Mouse (Mus musculus): Measurements from ENCODE around the gene Clec4d. TPM values are rescaled to one million over a fixed set of nuclear protein-coding genes. Genes with fewer than 3 reads are reported as not detected.
"Not testable (repeated sequence)": the region's sequence is repeated elsewhere in the genome, so short reads cannot be mapped to it uniquely, and the experiment has no call there.

The Clec4d gene
- total RNA-seq (2021) = not detected

DNA sequence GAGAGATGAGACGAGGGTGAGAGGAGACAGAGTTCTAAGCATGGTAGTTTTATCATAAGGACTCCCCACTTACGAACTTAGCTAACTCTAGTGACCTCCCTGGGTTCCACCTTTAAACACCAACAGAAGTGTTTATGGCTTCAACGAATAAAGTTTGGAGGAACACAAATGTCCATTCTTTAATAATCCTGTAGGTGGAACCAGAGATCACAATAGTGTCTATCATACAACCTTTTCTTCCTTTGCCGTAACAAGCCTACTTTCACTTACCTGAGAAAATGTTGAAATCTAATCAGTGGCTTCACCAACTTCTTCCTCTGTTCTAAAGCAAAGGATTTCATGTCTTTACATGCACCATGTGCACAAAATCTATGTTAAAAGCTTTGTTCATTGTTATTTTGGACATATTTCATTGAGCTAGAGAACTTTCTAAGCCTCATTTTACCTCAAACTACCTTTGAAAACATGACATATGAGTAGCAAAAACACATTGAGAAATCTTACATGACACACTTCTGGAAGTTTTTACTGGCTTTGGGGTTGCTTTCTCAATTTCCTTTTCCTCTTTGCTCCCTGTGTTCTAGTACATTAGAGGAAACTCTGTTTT lies at the start of gene Clec4d:
TSS of gene Clec4d (plus strand) at position 557 of the 607 bp plus-strand sequence.
- no peak for DNase-seq

DNA sequence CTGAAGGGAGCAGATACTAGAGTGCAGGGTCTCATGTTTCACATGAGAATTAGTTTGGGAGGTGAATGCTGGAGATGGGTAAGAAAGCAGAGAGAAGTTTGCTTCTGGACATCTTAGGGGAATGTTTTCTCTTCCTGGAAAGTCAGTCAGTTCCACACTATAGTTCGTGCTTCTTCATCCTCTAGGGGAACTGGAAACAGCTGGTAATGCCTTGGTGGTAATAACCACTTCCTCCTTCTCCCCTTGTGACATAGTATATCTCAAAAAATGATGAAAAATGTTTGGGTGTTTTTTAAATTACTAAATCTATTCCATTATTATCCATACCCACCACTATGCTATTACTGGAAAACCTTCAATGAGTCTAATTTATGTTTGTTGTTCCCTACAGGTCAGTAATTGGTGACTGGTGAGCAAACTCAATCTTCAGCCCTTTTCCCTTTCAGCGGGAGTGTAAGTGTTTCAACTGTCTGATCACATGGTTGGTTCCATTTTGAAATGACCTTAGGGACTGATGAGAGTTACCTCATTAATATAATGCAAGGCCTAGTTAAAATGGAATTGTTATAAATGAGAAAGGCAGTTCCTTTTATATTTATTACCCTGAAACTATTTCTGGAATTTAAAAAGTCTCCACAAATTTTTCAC lies 34.3 kb upstream of the Clec4d start:
- DNase-seq = no peak

DNA sequence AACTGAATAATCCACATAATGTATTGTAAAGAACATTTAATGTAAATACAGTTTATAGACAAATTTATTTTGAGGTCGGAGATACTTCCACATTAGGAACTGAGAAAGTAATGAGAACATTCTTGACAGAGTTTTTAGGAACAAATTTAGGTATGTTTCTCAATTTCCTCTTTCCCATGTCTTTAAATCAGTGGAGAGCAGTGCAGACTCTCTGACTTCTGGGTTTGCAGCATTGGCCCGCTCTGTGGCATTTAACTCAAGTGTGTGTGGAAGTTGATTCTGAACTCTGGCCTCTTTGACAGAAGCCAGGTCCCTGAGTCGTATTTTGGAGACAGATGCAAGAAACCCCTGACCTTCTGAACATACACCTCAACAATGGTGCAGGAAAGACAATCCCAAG lies 32.3 kb upstream of the Clec4d start, which contains the start of gene Clec4n:
TSS of gene Clec4n (plus strand) at position 200 of the 400 bp plus-strand sequence.
- no peak for DNase-seq

DNA sequence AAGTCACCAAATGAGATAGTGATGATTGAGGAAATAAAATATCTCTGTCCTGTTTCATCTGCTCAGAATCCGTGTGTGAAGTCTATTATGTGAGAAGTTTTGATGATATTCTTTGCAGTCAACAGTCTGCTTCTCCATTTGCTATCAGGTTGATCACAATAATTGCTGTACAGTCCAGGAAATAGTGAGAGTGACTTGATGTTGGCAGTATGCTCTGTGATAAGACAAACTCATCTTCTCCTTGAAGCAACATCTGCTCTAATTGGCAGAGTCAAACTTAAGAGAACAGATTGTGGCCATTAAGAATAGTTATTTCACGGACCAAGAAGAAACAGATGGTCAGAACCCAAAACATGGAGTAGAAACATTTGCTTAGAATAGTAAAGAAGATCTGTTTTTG lies 30.8 kb upstream of the Clec4d start:
- no peak for DNase-seq

DNA sequence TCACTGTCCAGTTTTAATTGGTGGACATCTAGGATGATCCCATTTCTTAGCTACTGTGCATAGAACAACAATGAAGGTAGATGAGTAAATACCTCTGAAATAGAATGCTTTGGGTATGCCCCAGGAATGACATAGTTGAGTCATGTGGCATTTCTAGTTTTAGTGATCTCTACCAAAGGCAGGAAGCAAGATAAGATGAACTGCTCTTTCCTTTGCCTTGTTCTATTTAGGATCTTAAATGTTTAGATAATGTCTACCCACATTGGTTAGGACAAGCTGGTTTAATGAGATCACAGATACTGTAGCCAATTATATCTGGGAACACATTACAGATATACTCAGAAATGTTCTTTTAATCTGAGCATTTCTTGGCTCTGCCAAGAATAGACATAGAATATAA lies 24.3 kb upstream of the Clec4d start:
- no peak for DNase-seq

DNA sequence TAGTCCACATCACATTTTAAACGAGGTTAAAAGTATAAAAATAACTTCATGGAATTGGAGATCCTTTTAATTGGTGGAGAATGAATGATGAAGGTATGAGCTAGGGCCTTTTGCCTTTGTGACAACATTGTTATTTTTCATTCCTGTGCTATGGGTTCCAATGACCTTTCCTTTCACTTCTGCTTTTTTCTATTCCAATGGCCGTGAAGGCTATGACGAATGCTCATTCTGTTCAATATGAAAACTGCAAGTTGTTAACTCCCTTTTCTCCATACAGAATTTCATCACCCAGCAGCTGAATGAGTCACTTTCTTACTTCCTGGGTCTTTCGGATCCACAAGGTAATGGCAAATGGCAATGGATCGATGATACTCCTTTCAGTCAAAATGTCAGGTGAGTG lies 17.7 kb upstream of the Clec4d start:
- DNase-seq = no peak

DNA sequence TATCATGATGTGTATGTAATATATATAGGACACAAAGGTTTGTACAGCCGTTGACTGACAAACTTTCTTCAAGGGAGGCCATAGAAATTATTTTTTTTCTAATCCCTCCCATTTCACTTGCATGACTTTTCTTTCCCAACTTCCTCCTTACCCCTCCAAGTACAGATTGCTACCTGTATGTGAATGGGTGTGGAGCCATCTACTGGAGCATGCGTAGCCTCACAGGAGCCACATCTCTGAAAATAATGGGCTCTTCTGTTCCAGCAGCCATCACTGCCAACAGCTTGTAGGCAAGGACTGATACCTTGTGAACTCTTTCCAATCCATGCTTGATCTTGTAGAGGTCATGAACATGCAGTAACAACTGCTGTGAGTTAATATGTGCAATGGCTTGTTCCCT lies 13.0 kb upstream of the Clec4d start:
- not testable (repeated sequence) for DNase-seq

DNA sequence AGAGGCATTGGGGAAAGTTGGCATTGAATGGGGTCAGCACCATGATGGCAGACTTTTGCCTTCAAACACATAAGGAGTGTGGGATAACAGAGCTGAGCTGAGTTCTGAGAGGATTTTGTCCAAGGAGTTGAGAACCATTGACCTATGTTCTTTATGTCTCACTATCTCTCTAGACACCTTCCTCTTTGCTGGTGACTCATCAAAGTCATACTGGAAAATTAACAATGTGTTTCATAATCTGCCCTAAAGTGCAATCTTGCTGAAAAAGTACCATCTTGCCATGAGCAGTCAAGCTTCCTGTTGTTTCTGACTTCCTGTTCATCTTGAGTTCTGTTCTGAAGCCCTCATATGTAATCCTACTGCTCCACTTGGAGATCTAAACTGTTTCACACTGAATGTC lies 9.2 kb upstream of the Clec4d start:
- DNase-seq = no peak

DNA sequence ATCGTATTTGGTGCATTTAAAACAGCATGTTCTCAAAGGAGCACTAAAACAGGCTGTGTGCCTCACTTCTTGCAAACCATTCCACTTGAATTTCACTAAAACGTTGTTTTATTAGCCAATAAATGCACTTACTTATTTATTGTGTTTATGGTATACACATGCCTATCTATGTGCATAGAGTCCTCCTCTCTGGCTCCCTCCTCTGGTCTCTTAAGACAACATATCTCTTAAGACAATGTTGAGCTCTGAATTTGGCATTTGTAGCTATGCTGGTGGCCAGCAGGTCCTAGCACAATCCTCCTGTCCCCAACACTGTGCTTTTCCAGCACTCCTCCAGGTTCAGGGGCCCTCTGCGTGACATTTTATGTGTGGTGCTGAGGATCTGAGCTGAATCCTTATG lies 3.0 kb upstream of the Clec4d start:
- no peak for DNase-seq

DNA sequence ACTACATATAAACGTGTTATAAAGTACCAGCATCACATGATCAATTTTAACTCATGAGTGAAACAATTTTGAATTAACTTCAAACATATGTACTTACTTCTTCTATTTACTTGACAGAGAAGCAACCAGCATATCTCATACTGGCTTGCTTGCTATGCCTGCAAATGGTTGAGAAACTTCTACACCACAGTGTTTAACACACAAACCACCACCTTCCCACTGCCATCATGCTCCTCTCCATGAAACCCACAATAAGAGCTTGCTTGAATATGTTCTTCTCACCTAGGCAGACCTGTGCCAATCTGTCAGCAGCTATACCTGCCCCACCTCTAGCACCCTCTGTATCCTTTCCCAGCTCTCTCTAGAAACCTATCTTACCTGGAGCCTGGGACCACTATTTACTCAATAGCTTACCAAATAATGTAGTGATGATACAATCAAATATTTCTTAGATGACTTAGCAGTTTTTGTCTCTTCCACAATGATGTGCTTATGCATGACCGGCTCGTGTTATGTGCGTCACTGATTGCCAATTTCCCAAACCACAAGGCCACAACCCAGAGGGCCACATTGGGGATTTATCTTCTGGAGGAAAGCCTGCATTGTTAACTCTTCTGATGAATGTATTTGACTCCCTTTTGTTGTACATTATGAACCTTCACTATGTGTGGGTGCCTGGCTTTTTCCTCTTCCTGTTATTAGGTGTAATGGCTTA lies 1.9 kb upstream of the Clec4d start:
- no peak for DNase-seq

DNA sequence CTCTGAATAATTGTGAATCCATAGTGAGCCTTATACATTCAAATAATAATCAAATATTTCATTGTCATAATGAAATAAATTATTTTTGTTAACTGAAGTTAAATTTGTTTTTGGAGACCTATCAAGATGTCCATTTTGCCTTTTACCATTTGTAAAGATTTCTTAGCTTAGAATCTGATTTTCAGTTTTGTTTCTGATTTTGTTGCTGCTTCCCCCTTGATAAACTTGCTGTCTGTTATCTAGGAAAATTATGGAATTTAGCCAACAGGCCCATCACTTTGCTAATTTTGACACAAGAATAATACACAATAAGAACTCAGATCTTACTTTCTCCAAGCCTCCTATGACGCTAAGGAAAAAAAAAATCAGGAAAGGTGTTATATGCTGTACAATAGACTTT lies 1.0 kb upstream of the Clec4d start:
- no peak for DNase-seq

DNA sequence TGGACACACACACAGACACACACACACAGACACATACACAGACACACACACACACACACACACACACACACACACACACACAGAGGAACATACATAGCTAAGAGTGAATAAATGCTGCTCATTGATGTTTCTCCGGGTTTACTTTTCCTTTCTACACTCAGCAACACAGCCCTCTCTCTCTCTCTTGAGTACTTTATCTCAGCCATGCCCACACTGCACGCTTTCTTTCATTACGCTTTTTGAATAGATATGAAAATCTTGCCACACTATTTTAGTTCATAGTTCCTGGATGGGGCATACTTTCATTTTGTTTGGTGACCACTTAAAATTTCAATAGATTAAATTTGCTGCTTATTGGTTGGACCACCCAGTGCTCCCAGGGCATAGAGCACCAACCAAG lies 2.3 kb downstream of the Clec4d start:
- DNase-seq = no peak

DNA sequence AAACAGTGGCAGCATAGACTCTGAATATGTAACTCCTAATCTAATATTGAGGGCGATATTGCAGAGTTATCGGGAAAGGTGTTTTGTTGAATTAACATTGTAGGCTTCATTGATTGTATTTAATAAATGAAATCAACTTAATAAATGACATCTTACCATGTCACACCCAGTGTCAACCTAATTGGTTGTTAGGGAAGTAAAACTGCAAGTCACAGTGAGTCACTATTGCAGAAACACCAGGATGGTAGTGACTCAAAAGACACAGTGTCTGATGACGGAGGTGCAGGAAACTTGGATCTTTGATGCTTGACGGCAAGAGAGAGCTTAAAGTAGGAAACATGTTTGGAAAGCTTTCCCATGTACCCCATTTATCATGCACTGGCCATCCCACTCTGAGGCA lies 3.9 kb downstream of the Clec4d start:
- DNase-seq = no peak

DNA sequence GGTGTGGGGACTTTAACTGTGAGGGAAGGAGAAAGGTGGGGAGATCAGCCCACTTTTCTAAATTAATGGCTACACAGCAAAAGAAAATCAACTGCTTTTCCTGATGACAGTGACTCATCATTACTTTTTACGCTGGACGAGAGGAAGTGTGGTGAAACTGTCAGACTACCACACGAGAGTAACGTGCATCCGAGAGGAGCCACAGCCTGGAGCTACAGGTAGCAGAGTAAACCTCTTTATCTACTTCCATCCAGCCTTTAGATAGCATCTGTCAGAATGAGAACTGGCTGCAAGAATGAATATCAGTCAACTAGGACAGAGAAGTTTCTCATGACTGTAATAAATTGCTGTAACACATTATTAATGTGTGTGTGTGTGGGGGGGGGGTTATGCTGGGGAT lies 5.0 kb downstream of the Clec4d start:
- DNase-seq = no peak

DNA sequence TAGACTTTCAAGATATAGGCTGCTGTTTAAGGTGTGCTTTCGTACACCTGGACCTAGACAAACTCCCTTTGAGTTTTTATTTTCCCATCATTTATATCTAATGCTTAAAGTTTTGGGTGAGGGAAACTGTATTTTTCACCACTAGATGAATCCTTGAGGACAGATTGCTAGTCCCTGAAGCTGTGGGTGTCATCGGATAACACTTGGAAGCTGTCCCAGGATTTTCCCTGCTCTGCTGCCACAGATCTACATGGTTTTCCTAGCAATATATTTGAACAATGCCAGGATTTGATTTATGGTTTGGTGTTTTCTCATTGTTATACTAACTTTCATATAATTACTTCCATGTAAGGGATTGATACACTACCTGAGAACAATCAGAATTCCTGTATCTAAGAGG lies 17.5 kb downstream of the Clec4d start:
- DNase-seq = peak in 1 of 2 experiments; percentile 5

DNA sequence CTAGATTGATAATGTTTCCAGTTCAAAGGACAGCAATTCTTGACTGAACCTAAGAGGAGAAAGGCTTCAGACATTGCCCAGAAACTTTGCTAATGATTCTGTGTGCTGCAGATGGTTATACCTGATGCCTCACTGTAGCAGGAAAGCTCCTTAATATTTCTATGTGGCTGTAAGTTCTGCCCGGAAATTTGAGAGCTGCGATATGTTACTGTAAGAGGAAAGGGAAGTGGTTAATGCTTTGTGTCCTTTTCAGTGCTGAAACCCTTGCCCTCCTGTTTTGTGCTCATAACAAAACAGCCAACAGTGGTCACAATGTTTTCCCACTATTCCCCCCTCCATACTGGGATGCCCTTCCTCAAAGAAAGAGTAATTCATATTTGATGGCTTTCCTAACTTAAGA lies 24.4 kb downstream of the Clec4d start:
- no peak for DNase-seq

DNA sequence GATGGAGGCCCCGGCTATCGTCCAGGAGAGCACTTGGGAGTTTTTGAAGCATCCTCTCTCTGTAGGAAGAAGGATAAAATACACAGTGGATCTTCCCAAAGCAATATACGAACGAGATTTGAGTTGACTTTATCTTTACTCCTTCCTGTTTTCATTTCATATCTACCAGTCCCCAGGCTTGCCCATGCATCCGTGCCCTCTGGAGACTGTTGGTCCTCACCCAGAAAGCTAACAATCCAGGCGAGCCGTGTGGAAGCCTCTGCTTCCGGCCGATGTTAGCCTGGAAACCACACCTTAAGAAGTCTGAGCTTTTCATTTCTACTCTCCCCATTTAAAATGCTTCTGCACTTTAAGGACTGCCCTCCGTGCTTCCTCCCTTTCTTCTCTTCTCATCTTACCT lies 27.0 kb downstream of the Clec4d start:
- DNase-seq = no peak

DNA sequence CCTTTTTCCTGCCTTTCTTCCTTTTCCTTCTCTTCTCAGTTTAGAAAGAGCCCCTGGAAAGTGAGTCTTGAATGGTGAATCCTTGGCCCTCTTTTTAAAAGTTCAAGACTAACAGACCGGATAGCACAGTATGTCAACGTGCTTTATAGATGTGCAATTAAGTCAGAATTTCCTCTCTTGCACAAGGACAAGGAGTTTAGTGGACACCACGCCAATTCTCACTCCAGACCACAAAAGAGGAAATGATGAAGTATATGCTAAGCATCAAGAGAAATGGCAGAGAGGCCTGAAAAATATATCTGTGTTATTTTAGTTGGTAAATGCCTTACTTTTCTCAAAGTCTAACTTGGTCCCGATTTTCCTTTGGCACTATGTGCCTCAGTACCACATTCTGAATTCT lies 27.8 kb downstream of the Clec4d start, which contains the start of gene Clec4e:
TSS of gene Clec4e (minus strand) at position 118 of the 400 bp plus-strand sequence.
- no peak for DNase-seq

DNA sequence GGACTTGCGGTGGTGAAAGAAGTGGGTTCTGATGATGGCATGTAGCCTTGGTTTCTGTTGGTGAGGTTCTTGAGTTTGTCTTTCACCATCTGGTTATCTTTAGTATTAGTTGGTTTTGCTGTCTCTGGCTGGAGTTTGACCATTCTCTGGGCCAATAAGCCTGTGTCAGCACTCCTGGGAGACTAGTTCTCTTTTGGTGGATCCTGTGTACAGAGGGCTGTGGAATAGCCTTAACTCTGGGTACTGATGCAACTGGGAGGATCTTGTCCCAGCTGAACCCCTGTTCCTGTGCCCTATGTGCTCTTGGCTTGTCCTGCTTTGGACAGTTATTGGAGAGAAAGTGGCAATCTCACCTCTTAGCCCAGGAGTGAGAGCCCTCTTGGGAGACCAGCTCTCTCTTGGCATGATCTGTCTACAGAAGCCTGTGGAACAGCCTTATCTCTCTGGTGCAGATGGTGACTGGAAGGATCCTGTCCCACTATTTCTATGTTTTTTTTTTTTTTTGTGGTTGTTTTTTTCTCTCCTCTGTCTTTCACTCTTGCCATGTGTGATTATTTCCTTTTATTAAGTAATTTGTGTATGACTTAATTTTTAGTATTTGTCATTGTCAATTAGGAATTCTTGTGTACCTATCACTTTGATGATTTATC lies 31.0 kb downstream of the Clec4d start:
- DNase-seq = no peak

DNA sequence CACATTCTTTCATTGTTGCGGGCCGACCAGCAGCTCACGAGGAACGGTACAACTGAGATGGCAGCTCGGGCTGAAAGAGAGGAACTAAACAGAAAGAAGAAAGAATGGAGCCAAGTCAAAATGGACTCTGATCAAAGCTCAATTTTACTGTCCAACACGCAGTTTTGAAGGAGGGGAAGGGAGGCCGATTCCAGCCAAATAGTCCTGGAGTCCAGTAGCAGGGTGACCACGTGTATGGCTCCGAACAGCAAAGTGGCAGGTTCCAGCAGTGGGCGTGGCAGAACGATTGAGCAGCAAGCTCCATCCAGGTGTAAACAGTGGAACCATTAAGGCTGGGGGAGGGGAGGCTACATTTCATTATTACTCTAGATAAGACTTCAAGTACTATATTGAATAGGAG lies 31.6 kb downstream of the Clec4d start:
- not testable (repeated sequence) for DNase-seq

DNA sequence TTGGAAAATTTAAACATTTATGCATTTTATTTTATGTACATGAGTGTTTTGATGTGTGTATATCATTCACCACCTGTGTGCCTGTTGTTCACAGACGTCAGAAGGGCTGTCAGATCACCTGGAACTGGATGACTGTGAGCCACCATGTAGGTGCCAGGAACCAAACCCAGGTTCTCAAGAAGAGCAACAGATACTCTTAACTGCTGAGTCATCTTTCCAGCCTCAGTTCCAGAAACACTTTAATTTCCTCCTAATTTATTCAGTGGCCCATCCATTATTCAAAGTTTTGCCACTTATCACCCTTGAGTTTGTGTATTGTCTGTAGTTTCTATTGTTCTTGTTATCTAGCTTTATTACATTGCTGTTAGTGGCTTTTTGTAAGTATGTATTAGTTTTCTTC lies 34.8 kb downstream of the Clec4d start:
- DNase-seq = no peak

DNA sequence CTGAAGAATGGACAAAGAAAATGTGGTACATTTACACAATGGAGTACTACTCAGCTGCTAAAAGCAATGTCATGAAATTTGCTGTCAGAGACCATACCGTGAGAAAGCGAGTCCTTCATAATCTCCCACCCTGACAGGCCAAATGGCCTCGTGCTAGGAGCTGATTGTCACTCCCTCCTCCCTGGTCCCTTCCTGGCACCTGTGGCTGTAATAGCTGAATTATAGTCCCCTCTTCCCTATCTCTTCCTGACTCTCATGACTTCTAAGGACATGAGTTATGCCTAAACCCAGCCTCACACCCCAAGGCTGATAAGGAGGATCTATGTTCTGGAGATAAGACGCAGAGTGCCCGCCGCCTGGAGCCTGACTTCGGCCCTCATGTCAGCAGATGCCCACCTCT lies 44.4 kb downstream of the Clec4d start:
- not testable (repeated sequence) for DNase-seq

DNA sequence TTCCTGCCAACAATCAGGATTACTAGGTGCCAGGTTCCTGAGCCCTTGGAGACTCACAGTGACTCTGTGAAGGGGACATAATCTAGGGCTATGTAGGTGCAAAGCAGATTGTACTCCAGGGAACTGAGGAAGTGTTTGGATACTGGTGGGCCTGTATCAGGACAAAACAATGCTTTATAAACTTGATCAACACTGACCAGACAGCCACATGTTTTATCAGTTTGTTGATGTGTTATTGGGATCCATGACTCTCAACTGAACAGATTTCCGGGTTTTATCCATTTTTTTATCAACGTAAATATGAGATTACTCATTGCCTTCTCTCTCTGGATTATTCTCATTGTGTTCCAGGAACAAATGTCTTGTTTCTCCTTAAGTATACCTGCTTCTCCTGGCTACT lies 46.1 kb downstream of the Clec4d start, which contains the start of gene Vmn2r19:
TSS of gene Vmn2r19 (plus strand) at position 301 of the 400 bp plus-strand sequence.
- DNase-seq = no peak

Data from layer of hippocampus, postnatal 36 days (tissue).